Mouse (Mus musculus) cerebellum, adult 18-20 months (tissue): ENCODE data around the gene Cd72.

ENCODE experiments used
- DNase-seq, 2 experiments: peaks; one replicate each; pipeline ENCODE4 v3.0.0; 2021

Cd72 gene

GRCm38 (mm10) chr4:43399391-43400131, 54.9 kb downstream of the Cd72 start:
- DNase-seq = no peak

GRCm38 (mm10) chr4:43398829-43399331, 55.5 kb downstream of the Cd72 start:
- peak; percentile 40 to 51 for DNase-seq

GRCm38 (mm10) chr4:43398014-43398413, 56.4 kb downstream of the Cd72 start:
- no peak for DNase-seq
